Mouse (Mus musculus): ENCODE data around the gene Lamb3. TPM values are rescaled to one million over a fixed set of nuclear protein-coding genes. Genes with fewer than 3 reads are reported as not detected.

The Lamb3 gene
- polyA plus RNA-seq, 1 experiment from 2014 or later: 8.5 TPM

DNA sequence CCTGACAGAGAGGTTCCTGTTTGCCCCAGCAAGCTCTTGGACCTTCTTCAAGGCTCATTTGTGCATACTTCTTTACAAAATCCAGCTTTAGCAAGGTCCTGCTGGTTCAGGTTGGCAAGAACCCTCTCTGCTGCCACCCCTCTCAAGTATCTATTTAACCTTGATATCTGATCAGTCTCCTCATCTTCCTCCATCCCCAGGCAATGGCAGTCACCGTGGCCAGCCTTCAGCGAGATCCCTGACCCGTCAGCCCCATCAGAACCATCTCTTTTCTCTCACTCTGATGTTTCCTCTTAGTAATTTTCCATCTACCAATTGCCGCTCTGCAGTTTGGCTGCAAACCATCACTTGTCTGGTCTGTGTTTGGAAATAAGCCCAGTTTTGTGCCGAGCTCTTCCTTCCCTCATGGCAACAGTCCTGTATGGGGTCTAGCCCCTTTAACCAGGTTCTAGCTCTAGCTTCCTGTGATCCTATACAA is 49.2 kb downstream of the Lamb3 start:
- no peak overlapping the region for H3K4me3 ChIP-seq (ENCODE audit: low read depth, low read length)
- H3K27ac ChIP-seq (replicated peaks; ENCODE audit: low read depth, low read length): no peak overlapping the region
- H3K36me3 ChIP-seq (ENCODE audit: control insufficient read depth, insufficient read depth, low read length): no peaks in the 10 kb centered on the region
- H3K4me2 ChIP-seq (ENCODE audit: low read depth, low read length): no peak overlapping the region
- no peak overlapping the region for H3K9ac ChIP-seq (ENCODE audit: low read depth, low read length)
- DNase-seq (ENCODE audit: low spot score) (peak; percentile 42), ATAC-seq (ENCODE audit: low read depth) (no peak)
- WGBS: 51% methylated on average over 5 of the region's 5 CpGs
- no peaks in the 10 kb centered on the region for H3K4me1 ChIP-seq (ENCODE audit: control insufficient read depth, insufficient read depth, low read length)
- H3K9me3 ChIP-seq (ENCODE audit: control insufficient read depth, low read length): no peaks in the 10 kb centered on the region
- no peaks in the 10 kb centered on the region for H3K27me3 ChIP-seq (replicated peaks; ENCODE audit: control insufficient read depth, insufficient read depth, low read length)

DNA sequence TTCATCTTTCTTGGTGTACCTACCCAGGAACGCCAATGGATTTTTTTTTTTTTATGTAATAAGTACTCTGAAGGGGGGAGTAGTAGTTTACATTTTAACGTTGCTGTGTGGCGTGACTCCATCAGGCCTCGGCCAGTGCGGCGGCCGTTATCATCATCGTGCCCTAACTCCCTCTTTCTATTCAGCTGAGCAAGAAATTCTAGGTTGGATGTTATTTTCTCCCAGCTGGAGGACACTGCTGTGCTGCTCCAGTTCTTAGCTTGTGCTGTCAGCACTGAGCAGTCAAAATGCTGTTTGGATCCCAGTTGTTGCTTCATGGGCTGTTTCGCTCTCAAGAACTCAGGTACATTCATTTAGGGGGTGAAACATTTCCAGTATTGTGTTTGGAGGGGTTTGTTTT is 52.1 kb downstream of the Lamb3 start:
- Histone ChIP-seq H3K9ac (ENCODE audit: low read depth, low read length) (no peak overlapping the region), H3K9me3 (ENCODE audit: control insufficient read depth, low read length) (no peaks in the 10 kb centered on the region), H3K27me3 (replicated peaks; ENCODE audit: control insufficient read depth, insufficient read depth, low read length) (no peaks in the 10 kb centered on the region), H3K36me3 (ENCODE audit: control insufficient read depth, insufficient read depth, low read length) (no peaks in the 10 kb centered on the region), H3K4me2 (ENCODE audit: low read depth, low read length) (no peak overlapping the region), H3K4me1 (ENCODE audit: control insufficient read depth, insufficient read depth, low read length) (peaks cover 11% of the 10 kb centered on the region), H3K27ac (replicated peaks; ENCODE audit: low read depth, low read length) (no peak overlapping the region), H3K4me3 (ENCODE audit: low read depth, low read length) (no peak overlapping the region)
- no peak for DNase-seq (ENCODE audit: low spot score)
- no peak for ATAC-seq (ENCODE audit: low read depth)
- WGBS: 85% methylated on average over 9 of the region's 9 CpGs

DNA sequence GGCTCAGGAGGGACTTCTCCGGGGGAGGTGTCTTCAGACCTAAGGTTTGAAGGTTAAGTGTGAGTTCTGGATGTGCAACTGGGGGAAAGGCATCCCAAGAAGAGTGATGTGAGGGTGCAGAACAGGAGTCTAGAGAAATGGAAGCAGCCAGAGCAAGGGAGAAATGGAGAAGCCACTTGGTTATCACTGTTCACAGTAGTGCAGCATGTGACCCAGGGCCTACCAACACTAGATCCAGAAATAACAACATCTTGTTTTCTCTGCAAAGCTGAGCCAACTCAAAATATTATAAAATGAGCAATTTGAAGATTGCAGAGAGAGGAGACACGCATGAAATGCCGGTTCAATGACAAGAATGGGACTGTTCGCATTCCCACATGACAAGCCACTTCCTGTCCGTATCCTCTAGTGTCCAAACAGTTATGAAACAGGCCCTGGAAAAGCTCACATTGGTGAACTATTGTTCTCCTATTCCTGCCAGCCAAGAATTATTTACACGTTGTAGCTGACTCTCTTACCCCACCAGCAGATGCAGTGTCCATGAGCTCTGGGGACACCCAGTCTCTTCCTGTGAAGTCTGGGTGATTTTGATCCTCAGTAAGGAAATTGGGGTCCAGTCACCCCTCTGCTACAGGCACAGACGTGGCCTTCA is 54.5 kb downstream of the Lamb3 start:
- Histone ChIP-seq H3K4me1 (ENCODE audit: control insufficient read depth, insufficient read depth, low read length) (peaks cover 11% of the 10 kb centered on the region), H3K4me2 (ENCODE audit: low read depth, low read length) (no peak overlapping the region), H3K27me3 (replicated peaks; ENCODE audit: control insufficient read depth, insufficient read depth, low read length) (no peaks in the 10 kb centered on the region), H3K9me3 (ENCODE audit: control insufficient read depth, low read length) (no peaks in the 10 kb centered on the region), H3K4me3 (ENCODE audit: low read depth, low read length) (no peak overlapping the region), H3K27ac (replicated peaks; ENCODE audit: low read depth, low read length) (no peak overlapping the region; the same call in 1 of the 2 replicates), H3K36me3 (ENCODE audit: control insufficient read depth, insufficient read depth, low read length) (no peaks in the 10 kb centered on the region), H3K9ac (ENCODE audit: low read depth, low read length) (no peak overlapping the region)
- 54% methylated on average over 7 of the region's 7 CpGs for WGBS
- DNase-seq (ENCODE audit: low spot score) (no peak), ATAC-seq (ENCODE audit: low read depth) (no peak)

DNA sequence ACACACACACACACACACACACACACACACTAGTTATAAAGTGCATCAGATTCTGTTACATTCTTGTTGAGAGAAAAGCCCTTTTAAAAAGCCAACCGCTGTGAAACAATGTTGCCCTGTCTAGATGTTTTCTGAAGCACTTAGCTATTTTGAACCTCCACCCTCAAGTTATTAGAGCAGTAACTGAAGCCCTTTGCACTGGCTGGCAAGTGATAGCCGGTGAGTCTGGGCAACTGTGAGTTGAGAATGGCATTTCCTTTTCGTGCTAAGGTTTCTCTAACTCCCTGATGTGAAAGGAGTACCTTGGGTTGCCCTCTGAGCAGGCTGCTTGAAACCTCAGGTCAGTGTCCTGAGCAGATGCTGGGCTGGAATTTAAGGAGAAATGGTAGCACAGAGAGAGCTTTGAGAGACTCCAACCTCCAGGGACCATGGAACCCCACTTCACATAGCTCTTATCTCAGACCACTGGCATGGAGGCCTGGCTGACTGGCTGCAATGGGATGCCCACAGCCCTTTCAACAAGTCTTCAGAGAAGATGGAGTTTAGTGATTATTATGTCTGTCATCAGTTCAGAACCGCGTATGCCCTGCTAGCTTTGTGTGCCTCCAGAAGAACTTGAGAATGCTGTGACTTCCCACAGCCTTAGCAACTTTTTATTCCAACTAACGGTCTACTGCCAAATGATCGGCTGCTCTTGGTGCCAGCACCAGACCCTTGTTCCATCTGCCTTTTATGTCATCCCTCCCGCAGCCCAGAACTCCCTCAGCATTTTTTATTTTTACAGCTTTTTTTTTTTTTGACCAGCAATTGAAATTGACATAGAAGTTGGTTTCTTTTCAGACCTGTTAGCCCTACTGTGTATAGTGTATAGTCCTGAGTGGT is 55.8 kb downstream of the Lamb3 start:
- Histone ChIP-seq H3K27ac (replicated peaks; ENCODE audit: low read depth, low read length) (no peak overlapping the region), H3K4me1 (ENCODE audit: control insufficient read depth, insufficient read depth, low read length) (peaks cover 11% of the 10 kb centered on the region), H3K36me3 (ENCODE audit: control insufficient read depth, insufficient read depth, low read length) (no peaks in the 10 kb centered on the region), H3K9me3 (ENCODE audit: control insufficient read depth, low read length) (no peaks in the 10 kb centered on the region), H3K27me3 (replicated peaks; ENCODE audit: control insufficient read depth, insufficient read depth, low read length) (no peaks in the 10 kb centered on the region), H3K9ac (ENCODE audit: low read depth, low read length) (no peak overlapping the region), H3K4me2 (ENCODE audit: low read depth, low read length) (no peak overlapping the region), H3K4me3 (ENCODE audit: low read depth, low read length) (no peak overlapping the region)
- 67% methylated on average over 8 of the region's 8 CpGs for WGBS
- ATAC-seq (ENCODE audit: low read depth) (no peak), DNase-seq (ENCODE audit: low spot score) (no peak)

DNA sequence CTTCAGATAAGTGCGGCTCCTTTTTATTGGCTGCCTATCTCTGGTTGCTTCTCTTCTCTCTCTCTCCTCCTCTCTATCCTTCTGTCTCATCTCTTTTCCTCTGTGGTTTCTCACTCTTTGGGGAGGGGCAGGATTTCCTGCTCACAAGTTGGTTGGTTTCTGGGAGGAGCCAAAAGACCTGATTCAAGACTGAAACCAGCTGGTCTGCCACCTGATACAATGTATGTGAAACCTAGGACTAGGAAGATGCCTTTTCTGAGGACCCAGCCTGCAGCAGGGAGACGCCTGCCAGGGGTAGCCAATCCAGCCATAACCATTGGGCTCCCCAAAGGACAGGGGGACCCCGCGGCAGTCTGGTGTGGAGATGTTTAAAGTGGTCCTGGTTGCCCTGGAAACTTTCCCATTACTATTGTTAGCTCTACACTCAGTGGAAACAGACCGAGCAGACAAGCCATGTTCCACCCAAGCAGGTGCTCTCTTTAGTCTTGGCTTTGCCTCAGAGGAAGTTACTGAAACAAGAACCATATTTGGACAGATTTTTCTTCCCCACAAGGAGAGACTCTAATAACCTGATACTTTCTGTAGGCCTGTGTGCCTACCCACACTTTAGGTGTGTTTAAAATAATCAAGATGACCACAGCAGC is 56.6 kb downstream of the Lamb3 start, which contains the start of gene Hsd11b1:
TSS of gene Hsd11b1 (minus strand) at position 121 of the 644 bp plus-strand sequence.
- Histone ChIP-seq H3K27me3 (replicated peaks; ENCODE audit: control insufficient read depth, insufficient read depth, low read length) (no peaks in the 10 kb centered on the region), H3K9me3 (ENCODE audit: control insufficient read depth, low read length) (no peaks in the 10 kb centered on the region), H3K4me2 (ENCODE audit: low read depth, low read length) (no peak within 1 kb of the TSS), H3K9ac (ENCODE audit: low read depth, low read length) (no peak within 1 kb of the TSS), H3K36me3 (ENCODE audit: control insufficient read depth, insufficient read depth, low read length) (no peaks in the 10 kb centered on the region), H3K27ac (replicated peaks; ENCODE audit: low read depth, low read length) (no peak within 1 kb of the TSS), H3K4me3 (ENCODE audit: low read depth, low read length) (no peak within 1 kb of the TSS), H3K4me1 (ENCODE audit: control insufficient read depth, insufficient read depth, low read length) (peaks cover 11% of the 10 kb centered on the region)
- no peak for ATAC-seq (ENCODE audit: low read depth)
- 64% methylated on average over 5 of the region's 5 CpGs for WGBS
- DNase-seq (ENCODE audit: low spot score): no peak

DNA sequence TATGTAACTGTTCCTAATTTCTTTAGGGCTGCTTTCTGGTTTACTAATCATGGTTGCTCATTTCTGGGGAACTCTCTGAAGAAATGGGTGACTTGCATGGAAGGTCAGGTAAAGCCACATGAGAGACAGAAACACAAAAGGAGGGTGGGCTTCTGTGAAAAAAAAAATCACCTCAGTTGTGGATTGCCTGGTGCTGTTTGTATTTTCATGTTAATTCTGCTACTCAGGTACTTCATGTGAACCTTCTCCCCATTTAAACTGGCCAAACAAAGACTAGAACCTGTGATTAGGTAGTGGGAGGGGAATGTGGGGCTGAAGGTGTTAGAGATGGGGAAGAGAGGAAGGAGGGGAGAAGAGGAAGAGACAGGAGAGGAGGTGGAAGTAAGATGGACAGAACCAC is 58.2 kb downstream of the Lamb3 start:
- Histone ChIP-seq H3K27ac (replicated peaks; ENCODE audit: low read depth, low read length) (no peak overlapping the region), H3K4me1 (ENCODE audit: control insufficient read depth, insufficient read depth, low read length) (peaks cover 11% of the 10 kb centered on the region), H3K27me3 (replicated peaks; ENCODE audit: control insufficient read depth, insufficient read depth, low read length) (no peaks in the 10 kb centered on the region), H3K4me2 (ENCODE audit: low read depth, low read length) (no peak overlapping the region), H3K9me3 (ENCODE audit: control insufficient read depth, low read length) (no peaks in the 10 kb centered on the region), H3K36me3 (ENCODE audit: control insufficient read depth, insufficient read depth, low read length) (no peaks in the 10 kb centered on the region), H3K4me3 (ENCODE audit: low read depth, low read length) (no peak overlapping the region), H3K9ac (ENCODE audit: low read depth, low read length) (no peak overlapping the region)
- DNase-seq (ENCODE audit: low spot score) (no peak), ATAC-seq (ENCODE audit: low read depth) (no peak)

DNA sequence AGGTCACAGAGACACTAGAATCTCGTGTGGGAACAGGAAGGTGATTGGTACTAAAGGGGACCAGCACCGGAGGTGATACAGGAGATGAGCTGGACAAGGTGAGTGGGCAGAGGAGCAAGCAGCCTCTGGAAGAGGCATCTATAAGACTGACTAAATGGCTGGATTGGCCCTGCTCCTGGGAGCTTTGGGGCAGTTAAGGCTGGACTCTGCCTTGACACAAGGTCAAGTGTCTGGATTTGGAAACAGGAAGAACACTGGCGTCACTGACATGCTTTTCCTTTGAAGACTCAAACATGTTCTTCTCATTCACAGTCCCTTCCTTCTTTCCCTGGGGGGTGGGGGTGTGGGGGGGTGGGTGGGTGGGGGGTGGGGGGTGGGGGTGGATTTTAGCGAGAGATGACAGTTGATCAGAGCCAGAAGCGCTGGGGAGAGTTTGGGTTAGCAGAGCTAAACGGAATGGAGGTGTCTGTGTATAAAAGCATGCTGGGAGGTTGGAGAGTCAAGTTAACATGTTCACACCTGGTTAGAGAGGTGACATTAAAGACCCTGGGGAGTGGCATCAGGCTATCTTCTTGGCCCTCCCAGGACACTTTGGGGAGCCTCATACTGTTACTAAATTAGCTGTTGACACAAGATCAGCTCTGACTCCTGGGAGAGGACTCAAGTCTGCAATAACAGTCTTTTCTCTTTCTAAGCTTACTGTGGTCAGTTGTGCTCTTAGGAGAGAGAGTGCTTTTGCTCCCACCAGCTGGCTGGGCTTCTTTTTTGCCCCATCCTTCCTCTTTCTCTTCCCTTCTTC is 63.7 kb downstream of the Lamb3 start:
- DNase-seq (ENCODE audit: low spot score) (no peak), ATAC-seq (ENCODE audit: low read depth) (no peak)
- Histone ChIP-seq H3K4me1 (ENCODE audit: control insufficient read depth, insufficient read depth, low read length) (0 out of 2 replicates have a peak, but pooled peaks cover 17% of the 10 kb centered on the region), H3K27me3 (replicated peaks; ENCODE audit: control insufficient read depth, insufficient read depth, low read length) (no peaks in the 10 kb centered on the region), H3K4me3 (ENCODE audit: low read depth, low read length) (0 out of 2 replicates have a peak overlapping the region, but pooled peaks have one; percentile 46), H3K36me3 (ENCODE audit: control insufficient read depth, insufficient read depth, low read length) (no peaks in the 10 kb centered on the region), H3K9me3 (ENCODE audit: control insufficient read depth, low read length) (no peaks in the 10 kb centered on the region), H3K4me2 (ENCODE audit: low read depth, low read length) (peak overlapping the region; percentile 75), H3K27ac (replicated peaks; ENCODE audit: low read depth, low read length) (no peak overlapping the region), H3K9ac (ENCODE audit: low read depth, low read length) (no peak overlapping the region; the same call in 1 of the 2 replicates)
- 38% methylated on average over 6 of the region's 6 CpGs for WGBS
